Mouse (Mus musculus) testis, postnatal 14 days (tissue): ENCODE results near the gene Prok2.

Experiments used
- DNase-seq: peaks from one replicate; pipeline ENCODE4 v3.0.0; 2021; ENCODE audit warnings: low spot score

Prok2 gene

DNA sequence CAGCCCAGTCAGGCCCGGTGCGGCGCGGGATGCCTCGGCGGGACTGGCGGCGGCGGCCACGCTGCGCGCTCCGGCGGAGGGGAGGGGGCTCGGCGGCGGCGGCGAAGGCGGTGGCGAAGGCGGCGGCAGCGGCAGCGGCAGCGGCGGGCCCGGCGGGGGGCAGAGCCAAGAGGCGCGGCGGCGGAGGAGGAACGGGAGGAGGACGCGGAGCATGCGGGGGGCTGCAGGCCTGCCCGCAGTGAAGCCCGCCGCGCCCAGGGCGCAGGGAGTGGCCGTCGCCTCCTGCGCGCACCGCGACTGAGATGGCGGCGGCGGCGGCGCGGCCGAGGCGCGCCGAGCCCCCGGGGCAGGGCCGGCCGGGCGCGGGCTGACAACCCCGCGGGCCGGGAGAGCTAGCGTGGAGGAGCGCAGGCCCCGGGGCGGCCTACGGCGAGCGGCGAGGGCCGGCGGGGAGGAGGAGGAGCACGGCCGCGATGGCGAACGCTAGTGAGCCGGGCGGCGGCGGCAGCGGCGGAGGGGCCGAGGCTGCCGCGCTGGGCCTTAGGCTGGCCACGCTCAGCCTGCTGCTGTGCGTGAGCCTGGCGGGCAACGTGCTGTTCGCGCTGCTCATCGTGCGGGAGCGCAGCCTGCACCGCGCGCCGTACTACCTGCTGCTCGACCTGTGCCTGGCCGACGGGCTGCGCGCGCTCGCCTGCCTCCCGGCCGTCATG lies 33.8 kb downstream of the Prok2 start, which contains the start of gene Gpr27:
Gene Gpr27, plus strand, starts transcription at position 474 of the 710 bp plus-strand sequence.
- DNase-seq, result peak; percentile 31

DNA sequence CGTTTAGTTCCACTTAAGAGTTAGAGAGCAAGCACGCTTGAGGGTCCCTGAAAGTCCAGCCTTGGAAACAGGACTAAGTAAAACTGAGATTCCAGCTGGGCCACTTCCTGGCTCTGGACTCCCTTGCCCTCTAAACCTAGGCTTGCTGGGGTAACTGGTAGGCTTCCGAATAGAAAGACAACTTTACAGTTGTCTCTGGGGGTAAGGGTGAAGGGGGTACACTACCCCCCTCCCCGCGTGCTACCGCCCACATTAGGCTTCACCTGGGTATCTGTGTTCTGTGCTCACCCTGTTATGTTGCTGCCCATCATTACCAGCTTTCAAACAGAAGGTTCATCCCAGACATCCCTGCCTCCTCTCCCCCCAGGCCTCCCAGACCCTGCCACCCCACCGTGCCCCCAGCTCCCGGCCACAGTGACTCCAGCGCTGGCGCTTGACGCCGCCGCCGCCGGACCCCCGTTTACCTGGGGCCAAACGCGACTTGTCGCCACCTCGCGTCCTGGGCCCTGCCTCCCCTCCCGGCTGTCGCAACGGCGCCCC lies 34.5 kb downstream of the Prok2 start:
- no peak for DNase-seq

- no peak for DNase-seq
Observed at GRCm38 (mm10) chr6:99688513-99688912, 37.7 kb downstream of the Prok2 start.

DNA sequence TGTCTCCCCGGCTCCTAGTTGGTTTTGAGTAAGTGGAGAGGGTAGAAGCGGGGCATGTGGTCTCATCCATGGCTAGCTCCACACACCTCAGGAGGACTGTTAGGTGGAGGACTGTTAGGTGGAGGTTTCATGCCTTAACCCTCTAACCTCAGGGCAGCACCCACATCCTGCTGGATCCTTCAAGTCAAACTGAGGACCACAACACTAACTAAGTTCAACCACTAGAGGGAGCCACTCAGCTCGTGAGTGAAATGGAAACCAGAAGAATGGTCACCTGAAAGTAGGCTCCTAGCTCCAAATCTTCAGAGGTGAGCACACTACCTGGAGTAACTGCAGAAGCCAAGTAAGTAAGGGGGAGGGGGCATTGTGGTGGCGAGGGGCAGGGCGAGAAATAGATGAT lies 41.3 kb downstream of the Prok2 start:
- no peak for DNase-seq

- no peak for DNase-seq
Observed at GRCm38 (mm10) chr6:99683974-99684373, 42.2 kb downstream of the Prok2 start.

- DNase-seq, result no peak
Observed at GRCm38 (mm10) chr6:99678108-99678507, 48.1 kb downstream of the Prok2 start.

GRCm38 (mm10) chr6:99677325-99677724 lies 48.9 kb downstream of the Prok2 start:
- no peak for DNase-seq

GRCm38 (mm10) chr6:99674482-99674881 lies 51.7 kb downstream of the Prok2 start:
- DNase-seq, result no peak

GRCm38 (mm10) chr6:99671768-99672167 lies 54.4 kb downstream of the Prok2 start:
- no peak for DNase-seq

- no peak for DNase-seq
Observed at GRCm38 (mm10) chr6:99670481-99671119, 55.6 kb downstream of the Prok2 start.

DNA sequence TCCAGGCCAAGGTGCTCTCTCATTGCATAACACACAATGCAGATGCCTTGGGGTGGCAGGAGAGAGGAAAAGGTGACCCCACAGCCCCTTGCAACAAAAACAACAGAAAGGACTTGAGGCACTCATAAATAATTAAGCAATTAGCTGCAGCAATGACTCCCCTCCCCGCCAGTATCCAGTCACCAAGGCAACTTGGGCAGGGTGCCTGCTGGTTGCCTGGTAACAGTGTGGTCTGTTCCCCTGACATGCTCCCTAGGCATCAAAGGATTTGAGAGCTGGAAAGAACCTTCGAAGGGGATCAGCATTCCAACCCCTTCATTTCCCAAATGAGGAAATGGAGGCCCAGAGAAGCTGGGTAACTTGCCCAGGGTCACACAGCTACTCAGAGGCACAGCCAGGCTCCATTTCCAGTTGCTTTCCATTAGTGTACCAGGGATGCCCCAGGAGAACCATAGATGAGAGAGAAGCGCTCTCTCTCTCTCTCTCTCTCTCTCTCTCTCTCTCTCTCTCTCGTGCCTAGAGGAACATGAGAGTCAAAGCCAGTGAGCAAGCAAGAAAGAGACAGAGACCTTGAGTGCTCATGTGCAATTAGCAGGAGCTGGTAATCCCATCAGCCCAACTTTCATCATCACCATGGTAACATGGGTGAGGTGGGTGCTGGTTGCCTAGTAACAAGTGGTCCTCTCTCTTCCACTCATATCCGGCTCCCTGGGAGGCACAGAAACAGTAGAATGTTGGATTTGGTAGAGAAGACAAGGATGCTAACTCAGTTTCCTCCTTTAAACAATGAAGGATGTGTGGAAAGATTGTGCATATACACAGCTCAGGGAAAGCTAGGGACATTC lies 56.5 kb downstream of the Prok2 start:
- DNase-seq, result no peak

DNA sequence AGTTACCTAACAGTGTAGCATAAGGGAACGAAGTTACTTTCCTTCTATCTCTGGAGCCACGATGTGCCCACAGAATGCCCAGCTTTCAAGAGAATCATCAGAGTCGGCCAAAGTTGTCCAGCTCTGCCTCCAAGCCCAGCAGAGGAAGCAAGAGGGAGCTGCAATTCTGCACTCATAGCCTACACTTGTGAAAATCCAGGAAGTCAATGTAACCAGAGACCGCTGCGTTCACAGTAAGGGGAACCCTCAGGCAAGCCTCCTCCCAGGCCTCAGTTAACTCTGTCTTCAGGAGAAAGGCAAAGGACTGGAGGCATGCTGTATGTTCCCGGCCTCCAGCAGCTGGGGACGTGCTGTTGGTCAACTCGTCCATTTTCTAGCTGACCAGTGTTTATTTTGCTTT lies 58.9 kb downstream of the Prok2 start:
- DNase-seq, result no peak

DNA sequence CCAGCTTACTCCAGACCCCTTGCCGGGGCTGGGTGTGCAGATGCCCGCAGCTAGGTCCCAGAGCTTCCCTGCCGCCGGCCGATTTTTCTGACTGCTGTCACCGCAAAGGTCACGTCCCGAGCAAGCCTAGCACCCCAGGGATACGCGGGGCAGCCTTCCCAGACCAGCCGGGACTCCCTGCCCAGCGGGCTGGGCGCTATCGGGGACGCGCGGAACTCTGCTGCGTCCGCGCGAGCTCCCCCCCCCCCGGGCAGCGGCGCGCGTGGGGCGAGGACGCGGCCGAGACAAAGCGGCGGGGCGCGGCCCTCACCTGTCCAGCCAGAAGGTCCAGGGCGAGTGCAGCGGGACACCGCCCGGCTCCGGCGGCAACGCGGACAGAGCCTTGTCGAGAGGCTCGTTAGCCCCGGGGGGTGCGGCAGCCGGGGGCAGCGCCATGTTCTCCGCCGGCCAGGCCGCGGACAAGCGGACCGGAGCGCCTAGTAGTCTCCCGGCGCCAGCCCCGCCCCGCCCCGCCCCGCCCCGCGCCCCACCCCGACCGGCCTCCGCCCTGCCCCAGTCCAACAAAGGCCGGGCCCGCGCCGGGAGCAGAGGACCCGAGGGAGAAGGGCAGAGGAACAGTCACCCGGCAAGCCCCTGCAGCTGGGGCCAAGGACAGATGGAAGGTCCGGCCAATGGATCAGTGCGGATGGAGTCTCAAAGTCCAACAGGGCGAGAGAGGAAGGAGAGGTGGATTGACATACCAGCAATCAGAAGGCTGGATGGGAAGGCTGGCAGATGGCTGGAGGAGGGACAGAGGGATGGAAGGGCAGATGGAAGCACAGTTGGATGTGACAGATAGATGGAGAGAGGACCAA lies 59.6 kb downstream of the Prok2 start, which contains the start of the genes Eif4e3 and Gm20696:
Gene Eif4e3, minus strand, starts transcription at position 454 of the 854 bp plus-strand sequence.
Gene Gm20696, minus strand, starts transcription at position 480 of the 854 bp plus-strand sequence.
- no peak for DNase-seq

- DNase-seq, result no peak
Observed at GRCm38 (mm10) chr6:99665457-99666317, 60.5 kb downstream of the Prok2 start.

DNA sequence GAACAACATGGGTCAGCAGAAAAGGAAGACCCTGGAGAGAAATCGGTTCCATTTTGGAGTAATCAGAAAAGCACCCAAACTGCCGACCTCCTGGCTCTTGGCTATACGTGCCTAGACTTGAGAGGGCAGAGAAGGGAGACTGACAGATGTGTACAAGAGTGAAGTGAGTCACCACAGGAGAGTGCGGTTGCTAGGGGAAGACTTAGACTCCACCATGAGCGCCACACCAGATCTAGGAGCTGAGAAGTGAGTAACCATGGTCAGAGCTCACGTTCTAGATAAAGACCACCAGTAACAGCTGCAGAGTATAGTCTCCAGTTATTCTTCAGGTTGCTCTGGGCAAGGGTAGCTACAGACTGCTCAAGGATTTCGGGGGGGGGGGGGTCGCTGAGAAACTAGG lies 63.0 kb downstream of the Prok2 start:
- DNase-seq, result no peak
